Mouse (Mus musculus) macrophage (primary cell): Measurements from ENCODE around the gene Fam193a. TPM values are rescaled to one million over a fixed set of nuclear protein-coding genes. Genes with fewer than 3 reads are reported as not detected.

Source experiments
- H3K27ac ChIP-seq: fragments of 350-480 bp; formaldehyde crosslinking; 2 replicates; pipeline ENCODE4 v1.9.0; 2021
- H3K36me3 ChIP-seq: fragments of 350-480 bp; formaldehyde crosslinking; 2 replicates; pipeline ENCODE4 v1.9.0; 2021; ENCODE audit errors: inconsistent target
- H3K4me3 ChIP-seq: fragments of 350-480 bp; formaldehyde crosslinking; 2 replicates; pipeline ENCODE4 v1.9.0; 2021; ENCODE audit errors: inconsistent target
- H3K79me2 ChIP-seq: fragments of 350-480 bp; formaldehyde crosslinking; 2 replicates; pipeline ENCODE4 v1.9.0; 2021; ENCODE audit errors: inconsistent target
- WGBS: methylation state at CpG from one replicate; pipeline ENCODE4 v1.1.7; 2026; ENCODE audit warnings: inconsistent platforms; ENCODE audit not compliant: missing documents; 5-methylcytosine and 5-hydroxymethylcytosine counted together
- polyA plus RNA-seq: library from polyadenylated mRNA; stranded (reverse); fragments of 250-400 nt; gene quantifications from 3 replicates; pipeline ENCODE4 v1.2.4, GENCODE M21; 2018; ENCODE audit warnings: inconsistent platforms

Fam193a gene
- polyA plus RNA-seq, 1 experiment from 2014 or later, result 47.9 TPM

- Histone ChIP-seq H3K4me3 (no peak overlapping the region), H3K36me3 (no peaks in the 10 kb centered on the region; the same call in 1 of the 2 replicates), H3K27ac (peak overlapping the region; percentile 100), H3K79me2 (peaks cover 79% of the 10 kb centered on the region)
- 82% methylated on average over 5 of the region's 5 CpGs for WGBS
Measured at GRCm38 (mm10) chr5:34528724-34529123, 159.0 kb downstream of the Fam193a start.

GRCm38 (mm10) chr5:34530116-34530515 is 160.4 kb downstream of the Fam193a start:
- 85% methylated on average over 5 of the region's 5 CpGs for WGBS
- Histone ChIP-seq H3K27ac (peak overlapping the region; percentile 100), H3K4me3 (no peak overlapping the region)

GRCm38 (mm10) chr5:34530687-34531086 is 161.0 kb downstream of the Fam193a start:
- Histone ChIP-seq H3K36me3 (no peaks in the 10 kb centered on the region; the same call in 1 of the 2 replicates), H3K79me2 (peaks cover 84% of the 10 kb centered on the region), H3K27ac (peak overlapping the region; percentile 100), H3K4me3 (no peak overlapping the region)
- WGBS, result 42% methylated on average over 4 of the region's 4 CpGs

More at GRCm38 (mm10) chr5:34530116-34530515, 160.4 kb downstream of the Fam193a start:
- Histone ChIP-seq H3K79me2 (peaks cover 79% of the 10 kb centered on the region), H3K36me3 (no peaks in the 10 kb centered on the region; the same call in 1 of the 2 replicates)

GRCm38 (mm10) chr5:34533066-34533465 is 163.3 kb downstream of the Fam193a start:
- Histone ChIP-seq H3K79me2 (peaks cover 84% of the 10 kb centered on the region), H3K4me3 (no peak overlapping the region), H3K27ac (peak overlapping the region; percentile 100), H3K36me3 (no peaks in the 10 kb centered on the region; the same call in 1 of the 2 replicates)
- 79% methylated on average over 5 of the region's 5 CpGs for WGBS

- peaks cover 84% of the 10 kb centered on the region for H3K79me2 ChIP-seq
- peak overlapping the region; percentile 100 for H3K27ac ChIP-seq
- H3K36me3 ChIP-seq, result no peaks in the 10 kb centered on the region; the same call in 1 of the 2 replicates
- 16% methylated on average over 3 of the region's 3 CpGs for WGBS
- H3K4me3 ChIP-seq, result no peak overlapping the region
Measured at GRCm38 (mm10) chr5:34533820-34534219, 164.1 kb downstream of the Fam193a start.

GRCm38 (mm10) chr5:34534776-34535581 is 165.2 kb downstream of the Fam193a start:
- WGBS, result 23% methylated on average over 4 of the region's 5 CpGs
- H3K4me3 ChIP-seq, result no peak overlapping the region
- H3K79me2 ChIP-seq, result peaks cover 84% of the 10 kb centered on the region
- H3K27ac ChIP-seq, result peak overlapping the region; percentile 100
- H3K36me3 ChIP-seq, result no peaks in the 10 kb centered on the region; the same call in 1 of the 2 replicates

- Histone ChIP-seq H3K27ac (peak overlapping the region; percentile 100), H3K36me3 (no peaks in the 10 kb centered on the region), H3K79me2 (peaks cover 84% of the 10 kb centered on the region), H3K4me3 (no peak overlapping the region)
- 41% methylated on average over 7 of the region's 7 CpGs for WGBS
Measured at GRCm38 (mm10) chr5:34535831-34536230, 166.1 kb downstream of the Fam193a start.

Other genes with a start within 250 kb of the Fam193a start
- 0.07 to 0.28 TPM in 2 of 3 replicates, not detected in the other for gene Poln, start 200.5 kb upstream of the Fam193a start, polyA plus RNA-seq
- 11.3 to 21.0 TPM (median 14.3 TPM) in 3 replicates for gene Haus3, start 200.4 kb upstream of the Fam193a start, polyA plus RNA-seq
- gene Mxd4, start 182.2 kb upstream of the Fam193a start, polyA plus RNA-seq, result 14.0 to 47.5 TPM (median 34.3 TPM) in 3 replicates
- gene Zfyve28, start 81.5 kb upstream of the Fam193a start, polyA plus RNA-seq, result 3.7 to 7.8 TPM (median 6.6 TPM) in 3 replicates
- gene Cfap99, start 81.3 kb upstream of the Fam193a start, polyA plus RNA-seq, result not detected in 3 replicates
- gene Rnf4, start 33.6 kb upstream of the Fam193a start, polyA plus RNA-seq, result 52.5 to 83.1 TPM (median 60.3 TPM) in 3 replicates
- 20.0 to 28.2 TPM (median 24.5 TPM) in 3 replicates for gene Tnip2, start 144.1 kb downstream of the Fam193a start, polyA plus RNA-seq
- 112 to 135 TPM (median 116 TPM) in 3 replicates for gene Sh3bp2, start 155.9 kb downstream of the Fam193a start, polyA plus RNA-seq
- gene Add1, start 203.7 kb downstream of the Fam193a start, polyA plus RNA-seq, result 107 to 147 TPM (median 116 TPM) in 3 replicates